ENCODE assay signal across 8 mouse cellular contexts in the genomic region with DNA sequence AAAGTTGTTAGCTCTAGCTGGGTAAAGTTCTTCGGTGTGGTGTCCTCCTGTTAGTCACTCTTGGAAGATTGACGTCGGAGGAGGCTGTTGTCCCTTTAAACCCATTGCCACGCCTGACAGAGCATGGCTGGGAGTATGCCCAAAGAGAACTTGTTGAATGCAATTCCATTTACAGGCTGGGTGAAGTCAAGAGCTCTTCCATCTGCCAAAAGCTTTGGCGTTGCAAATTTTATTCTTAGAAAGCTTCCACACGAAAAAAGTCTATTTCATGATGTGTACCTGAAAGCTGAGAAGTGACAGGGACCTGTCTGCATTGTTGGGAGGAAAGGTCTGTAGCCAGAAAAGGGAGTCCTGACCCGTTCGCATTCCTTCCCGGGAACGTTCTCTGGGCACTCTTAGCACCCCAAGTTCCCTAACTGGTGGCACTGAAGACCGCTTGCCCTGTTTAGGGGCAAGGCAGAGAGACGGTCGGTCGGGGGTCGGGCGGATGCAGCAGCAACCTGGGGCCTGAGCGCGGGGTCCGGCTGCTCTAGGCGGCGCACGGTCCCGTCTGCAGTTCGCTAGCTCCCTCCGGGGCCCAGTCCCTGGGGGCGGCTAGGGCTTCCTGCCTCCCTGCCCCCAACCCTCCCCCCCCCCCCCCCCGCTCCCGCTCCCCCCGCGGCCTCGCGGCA. TPM values are rescaled to one million over a fixed set of nuclear protein-coding genes. Genes with fewer than 3 reads are reported as not detected.
DNase-seq lines count a peak whose midpoint lies in the region; ATAC-seq and TF ChIP-seq lines count a peak whose summit lies in the region.

No protein-coding gene starts in this region.

- peak; percentile 73 for DNase-seq in embryo, embryonic 10 days (ENCODE audit: low spot score)
- no peak for DNase-seq in embryo, embryonic 9.5 days (ENCODE audit: extremely low spot score)
- peak; percentile 69 to 75 for DNase-seq in cerebellum, adult 2 months
- peak; percentile 6 to 14 for DNase-seq in frontal cortex, postnatal 25 days (ENCODE audit: low spot score in 2 of 2)
- peak; percentile 52 for DNase-seq in hindbrain, embryonic 14.5 days (ENCODE audit: low spot score)
- peak in 1 of 2 experiments; percentile 62 for DNase-seq in left cerebral cortex, adult 2 months (ENCODE audit: extremely low spot score in 1 of 2, low spot score in 2 of 2)
- peak; percentile 45 to 54 for DNase-seq in lung, postnatal 4 days
- DNase-seq in right cerebral cortex, postnatal 14 days = peak; percentile 22

- H3K27me3 ChIP-seq in cerebellum, adult 2 months (ENCODE audit: control insufficient read depth, insufficient read depth, low read length) = no peaks in the 10 kb centered on the region
- H3K27me3 ChIP-seq in hindbrain, embryonic 14.5 days (ENCODE audit: control insufficient read depth, insufficient read depth, low read length) = no peaks in the 10 kb centered on the region

- no peak for TF ChIP-seq POLR2A in cerebellum, adult 2 months (IDR thresholded peaks at IDR 0.05; ENCODE audit: borderline replicate concordance, insufficient read depth, low read length)

- no peak for TF ChIP-seq CTCF in cerebellum, adult 2 months (IDR thresholded peaks at IDR 0.05; ENCODE audit: borderline replicate concordance, insufficient read depth, low read depth, low read length)
- TF ChIP-seq CTCF in left cerebral cortex, adult 2 months (IDR thresholded peaks at IDR 0.05) = no peak

- peak overlapping the region; percentile 76 for H3K4me3 ChIP-seq in cerebellum, adult 2 months (replicated peaks; ENCODE audit: insufficient read depth, low read depth, low read length)
- peak overlapping the region; percentile 75 for H3K4me3 ChIP-seq in hindbrain, embryonic 14.5 days (replicated peaks; ENCODE audit: low read length)
- peak overlapping the region; percentile 86 for H3K4me3 ChIP-seq in left cerebral cortex, adult 2 months

- no peaks in the 10 kb centered on the region for H3K36me3 ChIP-seq in hindbrain, embryonic 14.5 days (replicated peaks; ENCODE audit: control insufficient read depth, insufficient read depth)

- 1% methylated on average over 24 of the region's 32 CpGs for WGBS in cerebellum, adult 2 months
- under 1% methylated on average over 26 of the region's 32 CpGs for WGBS in hindbrain, embryonic 14.5 days

- peak overlapping the region; percentile 87 for H3K27ac ChIP-seq in cerebellum, adult 2 months (ENCODE audit: insufficient read depth, low read length)
- H3K27ac ChIP-seq in hindbrain, embryonic 14.5 days = peak overlapping the region; percentile 99
- H3K27ac ChIP-seq in left cerebral cortex, adult 2 months = peak overlapping the region; percentile 100

- peak overlapping the region; percentile 72 for H3K4me2 ChIP-seq in hindbrain, embryonic 14.5 days (replicated peaks)

- no peaks in the 10 kb centered on the region for H3K4me1 ChIP-seq in cerebellum, adult 2 months (ENCODE audit: control insufficient read depth, insufficient read depth, low read length)
- peaks cover 27% of the 10 kb centered on the region for H3K4me1 ChIP-seq in hindbrain, embryonic 14.5 days (replicated peaks; ENCODE audit: control insufficient read depth, insufficient read depth, low read length)

- H3K9ac ChIP-seq in hindbrain, embryonic 14.5 days = peak overlapping the region; percentile 97

- peak; percentile 67 for ATAC-seq in hindbrain, embryonic 14.5 days (ENCODE audit: low FRiP score)

- H3K9me3 ChIP-seq in hindbrain, embryonic 14.5 days (ENCODE audit: control insufficient read depth, low read length) = no peaks in the 10 kb centered on the region

- intact Hi-C loops in left cerebral cortex, adult 2 months (cut with DNase I) = loop anchor here (2.0 to 5.0 kb wide), 2 partner anchors 47 to 115 kb away; a partner anchor contains a TSS

RNA-seq across cellular contexts. Expression of a gene that starts 0.7 kb away (rescaled TPM):
- polyA plus RNA-seq in cerebellum, adult 2 months (2012; rRNA removed) = 47.1 and 52.6 TPM in 2 replicates
- 124 and 153 TPM in 2 replicates for polyA plus RNA-seq in hindbrain, embryonic 14.5 days (2014; fragmentation: Nextera tagmentation; extraction: Ambion mirVana)
- total RNA-seq in left cerebral cortex, adult 2 months (2021) = 10 to 100 TPM; 92.7 to 96.3 TPM
